Mouse (Mus musculus) natural killer cell, adult 2 months (primary cell): ENCODE results near the gene Hhat.

Experiments used
- DNase-seq, 2 experiments: peaks; one replicate each; pipeline ENCODE4 v3.0.0; 2022; ENCODE audit warnings: low spot score in 2 of 2

The Hhat gene

DNA sequence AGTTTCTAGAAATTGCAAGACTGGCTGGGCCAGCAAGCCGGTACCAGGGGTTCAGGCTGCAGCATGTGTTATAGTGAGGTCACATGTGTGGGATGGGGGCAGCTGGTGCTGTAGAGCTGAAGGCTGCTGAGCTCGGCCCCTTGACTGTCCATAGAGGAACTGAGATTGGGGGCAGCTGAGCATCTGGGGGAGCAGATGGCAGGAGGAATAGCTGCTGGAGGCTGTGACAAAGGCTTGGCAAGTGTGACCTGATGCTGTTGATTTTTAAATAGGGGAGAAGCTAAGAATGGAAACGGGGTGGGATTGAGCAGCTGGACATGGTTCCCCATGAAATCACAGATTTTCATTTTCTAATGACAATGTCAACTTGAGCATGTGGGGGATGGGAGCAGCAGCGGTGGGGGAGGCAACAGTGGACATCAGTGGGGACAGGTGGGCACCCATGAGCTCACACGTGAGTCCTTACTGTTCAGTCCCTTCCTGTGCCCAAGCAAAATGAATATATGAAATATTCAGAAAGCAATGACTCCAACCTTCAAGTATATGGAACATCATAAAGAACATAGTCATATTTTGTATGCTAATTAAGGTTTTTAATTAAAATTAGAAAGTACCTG is 212.9 kb downstream of the Hhat start:
- no peak for DNase-seq

- no peak for DNase-seq
Measured at GRCm38 (mm10) chr1:192555516-192555915, 215.5 kb downstream of the Hhat start.

- DNase-seq = no peak
Measured at GRCm38 (mm10) chr1:192550561-192550960, 220.5 kb downstream of the Hhat start.

- DNase-seq = no peak
Measured at GRCm38 (mm10) chr1:192546843-192547242, 224.2 kb downstream of the Hhat start.

GRCm38 (mm10) chr1:192544901-192545300 is 226.1 kb downstream of the Hhat start:
- DNase-seq = no peak

GRCm38 (mm10) chr1:192544091-192544490 is 226.9 kb downstream of the Hhat start:
- no peak for DNase-seq

DNA sequence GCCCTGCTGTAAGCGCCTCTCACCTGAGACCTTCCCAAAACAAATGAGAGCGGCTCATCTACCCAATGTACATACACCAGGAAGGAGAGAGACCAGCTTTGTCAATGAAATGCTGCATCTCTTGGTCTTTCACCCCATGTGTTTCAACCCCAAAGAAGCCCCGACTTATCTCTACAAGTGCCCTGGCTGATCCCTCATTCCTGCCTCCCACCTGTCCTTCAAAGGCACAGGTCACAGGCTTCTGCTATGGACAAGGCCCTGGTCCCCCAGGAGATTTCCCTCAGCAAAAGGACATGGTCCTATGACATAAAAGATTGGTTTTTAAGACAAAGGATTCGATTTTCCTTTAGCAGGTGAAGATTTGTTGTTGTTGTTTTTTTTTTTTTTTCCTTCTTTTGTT is 227.3 kb downstream of the Hhat start:
- no peak for DNase-seq

- DNase-seq = no peak
Measured at GRCm38 (mm10) chr1:192542093-192542492, 228.9 kb downstream of the Hhat start.

DNA sequence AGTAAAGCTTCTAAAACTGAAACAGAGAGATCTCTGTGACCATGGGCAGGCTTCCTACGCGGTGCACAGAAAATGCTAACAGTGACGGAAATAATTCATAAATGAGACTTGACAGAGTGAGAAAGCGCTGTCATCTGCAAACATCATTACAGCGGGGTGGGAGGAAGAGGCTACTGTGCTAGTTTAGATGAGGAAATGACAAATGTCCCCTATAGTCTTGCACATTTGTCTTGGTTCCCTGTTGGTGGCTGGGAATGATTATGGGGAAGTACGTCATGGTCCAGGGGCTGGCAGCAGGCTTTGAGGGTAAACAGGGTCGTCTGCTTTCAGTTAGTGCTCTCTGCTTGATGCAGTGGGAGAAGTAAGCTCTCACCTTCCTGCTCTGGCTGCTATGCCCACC is 233.9 kb downstream of the Hhat start:
- DNase-seq = no peak

DNA sequence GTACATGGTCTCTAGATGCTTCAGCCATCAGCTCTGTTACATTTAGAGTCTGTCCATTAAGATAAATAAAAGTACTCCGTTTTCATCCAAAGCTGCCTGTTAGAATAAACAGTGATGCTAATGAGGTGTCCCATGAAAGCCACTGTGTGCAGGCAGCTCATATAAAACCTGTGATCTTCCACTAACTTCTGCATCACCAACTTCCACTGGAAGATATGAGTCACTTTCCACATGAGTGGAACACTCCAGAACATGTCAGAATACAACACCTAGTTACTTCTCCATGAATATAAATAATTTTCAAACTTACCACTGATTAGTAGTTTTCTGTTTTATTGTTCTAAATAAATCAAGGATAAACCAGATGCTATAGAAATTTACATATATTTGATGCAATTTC is 234.6 kb downstream of the Hhat start:
- no peak for DNase-seq

DNA sequence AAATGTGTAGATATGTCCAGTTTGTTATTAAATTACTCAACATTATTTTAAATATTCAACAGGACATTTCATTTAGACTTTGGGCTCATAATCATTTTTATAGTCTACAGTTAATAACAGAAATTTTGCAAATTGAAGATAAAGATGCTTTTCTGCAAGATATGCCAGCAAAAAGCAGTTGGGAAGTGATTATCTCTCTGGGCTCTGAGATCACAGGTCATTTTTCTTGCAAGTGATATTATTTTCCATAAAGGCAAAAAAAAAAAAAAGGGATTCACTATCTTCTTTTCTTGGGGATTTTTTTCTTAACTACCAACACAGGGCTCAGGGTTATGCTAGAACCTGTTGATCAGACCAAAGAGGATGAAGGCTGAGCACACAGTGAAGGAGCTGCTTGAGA is 238.0 kb downstream of the Hhat start:
- DNase-seq = no peak

- DNase-seq = no peak
Measured at GRCm38 (mm10) chr1:192532212-192532611, 238.8 kb downstream of the Hhat start.

- DNase-seq = no peak
Measured at GRCm38 (mm10) chr1:192531490-192532146, 239.4 kb downstream of the Hhat start.

GRCm38 (mm10) chr1:192525711-192526350 is 245.2 kb downstream of the Hhat start:
- no peak for DNase-seq

- DNase-seq = no peak
Measured at GRCm38 (mm10) chr1:192522376-192523178, 248.4 kb downstream of the Hhat start.

DNA sequence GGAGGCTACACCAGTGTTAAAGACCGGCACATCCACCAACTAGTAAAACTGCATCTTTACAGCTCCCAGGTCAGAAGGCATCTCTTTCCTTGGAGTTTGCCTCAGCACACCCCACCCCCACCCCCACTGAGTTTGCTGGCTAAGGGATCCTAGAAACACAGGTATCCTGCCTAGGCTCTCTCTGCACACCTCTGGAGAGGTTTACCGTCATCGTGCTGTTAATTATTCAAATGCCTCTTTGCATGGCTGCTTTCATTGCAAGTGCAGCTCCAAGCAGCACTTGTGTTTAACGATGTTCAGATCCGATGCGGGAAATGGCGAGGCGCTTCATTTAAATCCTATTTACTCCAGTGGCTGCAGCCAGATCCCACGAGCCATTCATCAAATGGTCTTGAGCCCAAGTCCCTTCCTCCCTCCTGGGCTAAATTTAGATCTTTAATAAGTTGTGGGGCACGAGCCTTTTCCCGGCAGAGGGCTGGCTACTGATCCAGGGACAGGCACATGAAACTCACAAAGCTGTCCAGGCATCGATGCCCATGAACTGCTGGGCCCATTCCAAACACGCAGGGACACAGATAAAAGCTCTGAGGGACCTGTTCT is 250.1 kb downstream of the Hhat start:
- DNase-seq = no peak

DNA sequence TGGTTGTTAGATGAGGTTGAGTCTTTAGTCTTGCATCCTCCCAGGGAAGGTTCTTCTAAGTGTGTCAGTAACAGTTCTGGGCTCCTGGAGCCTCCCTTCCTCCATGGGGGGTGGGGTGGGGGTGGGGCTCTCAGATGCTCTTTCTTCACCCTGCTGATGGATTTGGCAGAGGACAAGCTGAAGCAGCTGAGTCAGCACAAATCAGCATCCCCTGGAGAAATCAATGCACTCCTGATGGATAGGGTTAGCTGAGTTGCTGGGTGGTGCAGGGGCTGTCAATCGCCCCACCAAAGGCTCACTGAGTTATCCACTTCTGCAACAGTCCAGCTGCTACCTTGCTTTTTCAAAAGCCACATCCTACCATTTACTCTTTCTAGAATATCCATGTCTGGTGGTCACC is 251.3 kb downstream of the Hhat start:
- DNase-seq = no peak

- DNase-seq = no peak
Measured at GRCm38 (mm10) chr1:192515373-192515772, 255.7 kb downstream of the Hhat start.

DNA sequence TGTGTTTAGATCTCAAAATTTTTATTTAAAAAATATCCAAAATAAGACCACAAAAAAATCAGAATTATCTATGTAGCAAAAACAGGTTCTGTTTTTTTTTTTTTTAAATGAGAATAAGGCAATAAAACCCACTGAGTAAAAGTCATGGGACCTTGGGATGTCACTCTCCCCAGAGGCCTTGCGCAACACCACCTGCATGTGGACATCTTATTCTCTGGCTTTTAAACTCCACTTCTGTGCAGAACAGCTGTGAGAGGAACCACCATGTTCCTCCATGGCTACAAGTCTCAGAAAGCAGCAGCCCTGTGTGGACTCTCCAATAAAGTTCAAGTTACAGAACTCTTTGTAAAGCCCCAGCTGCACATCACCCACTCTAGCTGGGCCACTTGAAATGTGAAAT is 258.2 kb downstream of the Hhat start:
- no peak for DNase-seq

DNA sequence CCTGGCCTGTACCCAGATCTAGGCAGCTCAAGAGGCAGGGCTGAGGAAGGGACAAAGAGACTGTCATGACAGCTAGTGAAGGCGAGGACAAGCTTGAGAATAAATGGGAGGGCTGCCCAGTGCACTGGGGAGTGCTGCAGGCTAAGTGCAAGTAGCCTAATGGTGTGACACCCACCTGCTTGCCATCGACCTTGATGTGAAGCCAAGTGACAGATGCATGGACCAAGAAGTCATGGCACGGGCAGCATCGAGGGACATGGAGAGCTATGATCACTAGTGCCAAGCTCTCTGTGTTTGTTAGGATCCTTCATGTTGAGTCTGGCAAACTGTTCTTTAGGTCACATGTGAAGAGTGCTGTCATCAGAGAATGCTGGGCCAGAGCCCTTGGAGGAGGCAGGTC is 267.4 kb downstream of the Hhat start:
- DNase-seq = no peak

GRCm38 (mm10) chr1:192502835-192503234 is 268.2 kb downstream of the Hhat start:
- no peak for DNase-seq

- no peak for DNase-seq
Measured at GRCm38 (mm10) chr1:192502016-192502415, 269.0 kb downstream of the Hhat start.
